Mouse (Mus musculus): Measurements from ENCODE around the gene Mbd5. TPM values are rescaled to one million over a fixed set of nuclear protein-coding genes. Genes with fewer than 3 reads are reported as not detected.

Gene Mbd5
- polyA plus RNA-seq, 1 experiment from 2014 or later: 18.5 TPM

DNA sequence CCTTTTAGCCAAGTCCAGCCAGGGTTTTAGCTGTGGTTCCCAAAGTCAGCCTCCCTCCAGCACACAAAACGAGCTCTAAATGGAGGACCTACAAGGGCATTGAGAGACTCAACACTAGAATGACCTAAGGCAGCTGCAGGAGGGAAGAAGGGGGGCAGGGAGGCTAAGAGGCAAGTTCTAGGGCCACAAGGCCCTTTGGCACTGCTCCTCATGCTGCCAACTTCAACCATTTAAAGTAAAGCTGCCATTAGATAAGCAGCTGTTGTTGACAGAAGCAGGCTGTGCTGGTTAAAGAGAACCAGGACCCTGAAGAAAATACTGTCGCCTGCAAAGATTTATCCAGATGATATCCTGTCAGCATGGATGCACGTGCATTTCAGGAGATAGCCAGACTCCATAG, 423.3 kb downstream of the Mbd5 start:
- H3K27ac ChIP-seq (replicated peaks): peak overlapping the region; percentile 36; the same call in 1 of the 2 replicates
- no peaks in the 10 kb centered on the region for H3K27me3 ChIP-seq (replicated peaks)
- H3K9ac ChIP-seq: no peak overlapping the region
- no peak overlapping the region for H3K4me3 ChIP-seq
- 5% methylated on average over 3 of the region's 3 CpGs for WGBS
- no peak; the same call in 1 of the 2 replicates for ATAC-seq (ENCODE audit: extremely low read depth, insufficient number of reproducible peaks, low FRiP score, low TSS enrichment)
- peaks cover 18% of the 10 kb centered on the region for H3K4me1 ChIP-seq
- no peak overlapping the region for H3K4me2 ChIP-seq
- no peaks in the 10 kb centered on the region for H3K9me3 ChIP-seq
- H3K36me3 ChIP-seq: no peaks in the 10 kb centered on the region

Other genes with a start within 250 kb of the Mbd5 start
- gene Acvr2a, start 135.4 kb upstream of the Mbd5 start, polyA plus RNA-seq (2015; fragmentation: Nextera tagmentation; extraction: Ambion mirVana): 8.8 and 9.4 TPM in 2 replicates
- gene Orc4, start 769 bp downstream of the Mbd5 start, polyA plus RNA-seq (2015; fragmentation: Nextera tagmentation; extraction: Ambion mirVana): 80.3 and 81.7 TPM in 2 replicates